Mouse (Mus musculus) cerebellum, postnatal 10 days (tissue): ENCODE results near the gene Gm128.
"Not testable (repeated sequence)": the region's sequence is repeated elsewhere in the genome, so short reads cannot be mapped to it uniquely, and the experiment has no call there.

Source experiments
- DNase-seq, 2 experiments: peaks; one replicate each; pipeline ENCODE4 v3.0.0; 2021; ENCODE audit warnings: mixed read lengths in 2 of 2

The Gm128 gene

DNA sequence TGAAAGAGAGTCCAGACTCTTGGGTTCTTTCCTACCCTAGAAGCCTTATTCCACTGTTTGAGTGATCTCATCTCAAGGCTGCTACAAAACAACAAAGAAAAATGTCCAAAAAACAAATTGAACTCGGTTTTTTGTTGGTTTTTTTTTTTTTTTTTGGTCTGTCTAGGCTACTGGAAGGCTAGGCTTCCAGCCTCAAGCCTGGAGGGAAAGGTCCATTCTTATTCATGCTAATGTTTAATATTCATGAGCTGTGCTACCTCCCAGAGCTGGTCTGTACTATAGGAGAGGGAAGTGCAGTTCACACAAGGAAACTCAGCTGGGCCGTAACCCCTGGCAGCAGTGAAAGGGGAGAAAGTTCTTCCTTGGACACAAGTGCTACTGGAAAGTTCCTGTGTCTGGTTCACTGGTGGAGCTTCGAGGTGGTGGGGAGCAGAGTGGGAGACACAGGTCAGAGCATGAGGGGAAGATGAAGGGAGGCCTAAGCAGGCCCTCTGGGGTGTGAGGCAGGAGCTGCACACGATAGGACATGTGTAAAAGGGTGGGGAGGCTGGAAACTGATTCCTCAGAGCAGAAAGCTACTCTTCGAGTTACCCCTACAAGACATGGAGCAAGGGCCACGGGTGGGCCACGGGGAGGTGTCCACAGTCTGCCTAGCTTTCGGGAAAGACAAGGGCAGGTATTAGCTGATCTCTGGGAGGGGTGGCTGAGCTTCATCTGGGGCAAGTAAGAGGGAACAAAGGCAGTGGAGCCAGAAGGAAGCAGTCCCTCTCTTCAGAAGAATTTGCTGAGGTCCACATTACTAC, 10.7 kb downstream of the Gm128 start:
- no peak for DNase-seq

DNA sequence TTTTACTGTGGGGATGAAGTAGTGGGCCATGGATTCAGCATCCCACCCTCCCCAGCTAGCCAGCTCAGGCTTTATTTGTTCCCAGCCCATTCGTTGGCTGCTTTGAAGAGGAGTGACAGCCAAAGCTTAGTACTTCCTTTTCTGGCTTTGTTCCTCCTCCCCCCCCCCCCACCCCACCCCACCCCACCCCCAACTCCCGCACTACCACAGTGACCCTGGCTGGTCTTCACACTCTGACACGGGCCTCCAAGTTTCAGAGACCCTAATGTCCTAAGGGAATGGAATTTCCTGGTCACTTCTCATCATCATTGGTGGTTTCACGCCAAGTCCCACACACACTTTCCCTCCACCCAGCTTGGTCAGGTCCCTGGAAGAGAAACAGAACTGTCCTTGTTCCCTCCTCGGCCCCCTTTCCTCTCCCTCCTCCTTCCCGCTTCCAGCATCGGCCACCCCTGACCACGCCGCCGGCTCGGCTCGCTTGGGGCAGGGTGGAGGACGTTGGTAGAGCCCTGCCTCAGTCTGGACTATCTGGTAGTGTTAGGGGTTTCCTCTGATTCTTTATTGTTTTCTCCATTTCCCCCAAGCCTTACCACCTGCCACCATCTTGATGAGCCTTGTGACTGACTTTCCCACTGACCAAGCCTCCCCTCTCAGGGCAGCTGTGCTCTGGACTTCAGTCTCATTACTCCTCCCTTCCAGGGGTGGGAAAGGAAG, 11.5 kb downstream of the Gm128 start:
- DNase-seq, result peak; percentile 49 to 61

DNA sequence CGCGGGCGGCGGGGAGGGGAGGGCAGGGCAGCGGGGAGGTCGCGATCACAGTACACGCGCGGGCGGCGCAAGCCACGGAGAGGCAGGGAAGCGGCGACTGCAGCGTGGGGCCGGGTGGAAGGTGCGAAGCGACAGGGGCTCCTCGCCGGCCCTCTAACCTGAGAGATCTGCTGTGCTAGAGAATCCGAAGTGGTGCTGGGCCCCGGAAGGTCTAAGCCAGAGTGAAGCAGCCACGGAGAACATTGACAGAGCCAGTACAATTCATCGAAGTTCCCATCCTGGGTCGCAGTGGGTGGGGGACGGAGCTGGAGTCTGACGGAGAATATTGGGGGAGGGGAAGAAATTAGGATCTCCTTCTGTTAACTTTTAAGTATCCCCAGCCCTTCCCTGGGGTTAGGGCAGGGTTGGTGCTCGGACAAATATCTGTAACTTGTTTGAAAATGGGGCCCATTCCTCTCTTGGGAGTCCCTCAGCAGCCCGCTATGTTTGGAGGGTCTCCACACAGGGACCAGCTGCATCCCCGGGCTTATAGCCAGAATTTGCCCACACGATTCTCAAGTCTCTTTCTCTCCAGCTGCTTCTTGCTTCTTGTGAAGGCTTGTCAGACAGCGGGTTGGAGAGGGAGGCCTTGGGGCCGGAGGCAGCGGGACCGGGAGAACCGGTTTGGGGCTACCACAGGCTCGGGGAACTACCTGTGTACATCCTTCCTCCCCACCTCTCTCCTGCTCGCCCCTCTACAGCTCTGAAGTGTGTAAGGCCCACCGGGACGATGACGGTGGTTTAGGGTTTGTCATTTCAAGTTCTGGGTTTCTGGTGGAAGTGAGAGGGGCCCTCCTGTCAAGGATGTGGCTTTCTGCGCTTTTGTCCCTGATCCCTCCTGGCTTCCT, 12.3 kb downstream of the Gm128 start:
- peak; percentile 81 to 82 for DNase-seq

DNA sequence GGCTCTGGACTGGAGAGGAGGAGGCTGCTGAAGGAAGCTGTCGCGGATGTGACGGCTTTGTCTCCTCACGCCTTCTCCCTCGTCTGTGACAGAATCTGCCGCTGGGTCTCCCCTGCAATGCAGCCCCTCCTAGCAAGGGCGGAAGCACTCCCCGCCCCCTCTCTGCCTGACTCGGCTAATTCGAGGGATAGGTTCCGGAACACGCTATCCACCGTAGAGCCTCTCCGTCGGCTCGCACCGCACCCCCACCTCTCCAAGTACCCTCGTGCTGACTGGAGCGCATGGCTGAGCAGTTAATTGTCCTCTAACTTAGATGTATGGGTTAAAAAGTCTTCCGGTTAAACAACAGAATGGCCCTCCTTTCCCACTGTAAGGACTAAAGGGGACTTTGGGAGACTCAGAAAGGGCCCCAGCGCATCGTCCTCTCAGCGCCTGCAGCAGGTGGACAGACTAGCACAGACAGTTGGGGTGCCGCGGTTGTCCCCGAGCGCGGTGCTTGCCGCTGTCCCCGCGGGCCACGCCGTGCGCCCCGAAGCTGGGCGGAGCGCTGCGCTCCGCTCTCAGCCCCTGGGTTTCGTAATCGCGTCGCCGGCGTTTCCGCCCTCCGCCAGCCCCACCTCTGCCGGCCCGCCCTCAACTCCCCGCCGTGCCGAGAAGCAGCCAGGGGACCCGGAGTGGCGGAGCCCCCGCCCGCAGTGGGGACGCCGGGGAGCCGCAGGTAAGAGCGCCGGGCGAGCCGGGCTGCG, 13.1 kb downstream of the Gm128 start, which contains the start of gene Cdc42se1:
Gene Cdc42se1, plus strand, starts transcription at position 585 of the 746 bp plus-strand sequence.
- peak; percentile 91 to 95 for DNase-seq

DNA sequence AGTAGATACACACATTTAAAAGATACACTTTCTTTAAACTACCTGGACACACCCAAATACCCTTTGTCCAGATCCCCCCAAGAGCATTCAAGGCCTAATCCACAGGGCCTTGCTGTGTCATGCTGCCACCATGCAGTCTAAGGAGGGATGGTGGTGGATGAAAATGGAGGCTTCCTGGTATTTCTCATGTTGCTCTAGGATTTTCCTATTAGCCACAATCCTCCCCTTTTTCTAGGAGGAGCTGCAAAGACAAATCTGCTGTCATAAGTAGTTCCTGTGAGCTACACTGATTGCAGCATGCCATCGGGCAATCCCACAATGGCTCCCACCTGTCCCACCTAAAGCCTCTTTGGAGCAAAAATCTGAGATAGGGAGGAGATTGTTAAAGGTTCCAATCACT, 14.2 kb downstream of the Gm128 start:
- DNase-seq, result peak in 1 of 2 experiments; percentile 40

DNA sequence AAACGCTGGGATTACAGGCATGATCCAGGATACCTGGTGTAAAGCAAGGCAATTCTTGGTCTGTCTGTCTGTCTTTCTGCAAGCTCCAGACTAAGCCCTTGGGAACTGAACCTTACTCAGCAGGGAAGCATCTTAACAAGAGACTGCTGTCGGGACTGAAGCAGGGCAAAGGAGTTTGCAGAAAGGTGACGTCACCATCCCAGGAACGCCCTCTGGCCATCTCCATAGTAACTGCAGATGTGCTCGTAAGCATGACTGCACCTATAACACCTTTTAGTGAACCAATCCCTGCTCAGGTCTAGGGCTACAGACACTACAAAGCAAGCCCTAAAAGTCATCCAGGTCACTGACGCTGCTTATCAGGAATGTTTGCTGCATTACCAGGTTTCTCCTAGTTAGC, 17.1 kb downstream of the Gm128 start:
- no peak for DNase-seq

DNA sequence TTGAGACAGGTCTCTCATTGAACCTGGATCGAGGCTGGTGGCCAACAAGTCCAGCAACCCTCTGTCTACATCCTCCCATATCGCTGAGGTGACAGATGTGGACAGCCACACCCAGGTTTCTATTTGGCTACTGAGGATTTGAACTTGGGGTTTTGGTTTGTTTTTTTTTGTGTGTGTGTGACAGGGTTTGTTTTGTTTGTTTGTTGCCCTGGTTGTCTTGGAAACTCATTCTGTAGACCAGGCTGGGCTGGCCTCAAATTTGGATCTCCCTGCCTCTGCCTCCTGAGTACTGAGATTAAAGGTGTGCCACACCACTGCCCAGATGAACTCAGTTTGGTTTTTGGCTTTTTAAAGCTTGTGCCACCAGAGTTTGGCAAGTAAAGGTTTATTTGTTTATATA, 18.4 kb downstream of the Gm128 start:
- DNase-seq, result no peak

DNA sequence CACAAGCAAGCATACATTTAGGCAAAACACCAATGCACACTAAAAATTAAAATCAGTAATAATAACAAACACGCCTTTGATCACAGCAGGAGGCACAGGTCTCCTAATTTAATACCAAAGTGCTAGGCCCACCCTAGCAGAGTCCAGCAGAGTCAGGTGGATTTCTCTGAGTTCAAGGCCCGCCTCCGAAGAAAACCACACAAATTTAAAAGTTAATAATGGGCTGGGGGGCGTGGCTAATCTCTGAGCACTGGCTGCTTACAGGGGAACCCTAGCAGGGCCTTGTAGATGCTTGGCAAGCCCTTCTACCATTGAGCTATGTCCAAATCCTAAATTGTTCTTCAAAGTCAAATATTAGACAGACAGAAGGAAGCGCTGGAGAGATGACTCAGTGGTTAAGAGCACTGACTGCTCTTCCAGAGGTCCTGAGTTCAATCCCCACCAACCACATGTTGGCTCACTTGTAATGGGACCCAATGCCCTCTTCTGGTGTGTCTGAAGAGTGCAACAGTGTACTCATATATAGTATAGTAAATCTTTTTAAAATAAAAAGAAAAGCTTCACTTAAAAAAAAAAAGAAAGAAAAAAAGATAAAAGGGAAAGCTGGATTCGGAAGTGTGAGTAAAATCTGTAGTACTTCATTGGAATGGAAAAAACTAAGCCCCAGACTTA, 22.8 kb downstream of the Gm128 start:
- peak; percentile 22 to 34 for DNase-seq

DNA sequence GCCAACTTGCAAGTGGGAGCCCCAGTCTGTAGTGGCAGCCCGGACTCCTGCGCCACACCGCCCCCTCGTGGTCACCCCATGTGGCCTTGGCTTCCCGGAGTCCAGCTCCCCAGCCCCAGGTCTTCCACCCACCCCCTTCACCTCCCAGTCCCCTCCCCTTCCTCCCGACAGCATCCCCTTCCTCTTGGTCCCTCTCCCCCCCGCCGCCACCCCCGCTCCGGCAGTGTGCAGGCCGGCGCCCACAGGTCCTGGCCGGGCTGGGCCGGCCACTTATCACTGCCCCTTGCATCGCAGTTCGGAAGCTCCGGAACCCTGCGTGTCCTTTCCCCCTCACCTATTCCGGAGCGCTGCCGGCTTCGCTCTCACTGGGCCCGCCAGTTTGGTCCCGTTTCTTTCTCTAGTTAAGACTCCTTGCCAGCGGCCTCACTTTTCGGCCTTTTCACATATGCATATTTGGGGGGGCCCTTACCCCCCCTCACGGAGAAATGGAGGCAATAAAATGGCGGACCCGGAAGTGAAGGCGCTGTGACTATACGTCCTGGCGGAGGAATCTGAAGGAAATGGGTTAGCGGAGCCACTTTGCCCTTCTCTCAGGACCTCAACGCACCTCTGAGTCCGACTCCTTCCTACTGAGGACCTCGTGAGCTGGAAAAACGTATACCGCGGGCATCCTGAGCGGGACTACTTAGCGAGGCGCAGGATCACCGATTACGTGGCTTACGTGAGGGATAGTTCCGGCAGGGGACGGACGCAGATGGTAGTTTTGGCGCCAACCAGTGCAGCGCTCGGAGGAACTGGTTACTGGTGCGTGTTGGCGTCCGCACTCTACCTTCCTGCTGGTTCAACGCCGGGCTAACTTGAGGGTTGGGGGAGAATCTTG, 23.9 kb downstream of the Gm128 start, which contains the start of gene Gabpb2:
Gene Gabpb2, minus strand, starts transcription at position 662 of the 880 bp plus-strand sequence.
- peak; percentile 97 for DNase-seq

DNA sequence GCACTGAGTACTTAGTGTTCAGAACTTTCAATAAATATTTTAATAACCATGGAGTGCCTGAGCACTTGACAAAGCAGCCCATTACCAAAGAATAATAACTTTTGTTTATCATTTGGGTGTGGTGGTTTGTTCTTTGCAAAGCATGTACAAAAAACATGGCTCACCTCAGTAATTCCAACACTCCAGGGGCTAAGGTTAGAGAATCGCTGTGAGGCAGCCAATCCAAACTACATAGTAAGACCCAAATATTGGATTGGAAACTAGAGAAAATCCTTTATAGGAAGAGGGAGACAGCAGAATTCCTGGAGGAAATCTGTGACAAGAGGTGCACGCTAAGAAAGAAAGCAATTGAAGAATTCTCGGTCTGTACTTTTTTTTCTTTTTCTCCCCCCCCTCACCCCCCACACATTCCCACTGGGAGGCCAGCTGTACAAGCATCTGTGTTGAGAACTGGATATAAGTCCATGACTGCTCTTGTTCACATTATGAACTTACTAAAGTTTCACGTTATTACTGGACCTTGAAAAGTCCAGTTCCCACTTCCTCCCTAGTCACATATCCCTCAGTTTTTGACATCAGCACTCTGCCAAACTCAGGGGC, 24.6 kb downstream of the Gm128 start:
- no peak for DNase-seq

DNA sequence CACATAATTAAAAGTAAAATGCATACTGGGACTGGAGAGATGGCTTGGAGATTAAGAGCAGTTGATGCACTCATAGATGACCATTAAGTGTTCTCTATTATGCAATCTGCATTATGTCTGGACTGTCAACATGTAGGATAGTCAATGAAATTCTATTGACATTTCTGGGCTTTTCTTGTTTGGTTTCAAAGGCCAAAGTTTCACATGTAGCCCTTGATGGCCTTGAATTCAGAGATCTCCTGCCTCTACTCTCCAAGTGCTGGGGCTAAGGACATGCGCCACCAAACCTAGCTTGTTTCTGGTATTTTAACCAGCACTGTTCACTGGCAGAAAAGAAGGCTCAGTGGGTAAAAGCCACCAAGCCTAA, 27.8 kb downstream of the Gm128 start:
- no peak for DNase-seq

DNA sequence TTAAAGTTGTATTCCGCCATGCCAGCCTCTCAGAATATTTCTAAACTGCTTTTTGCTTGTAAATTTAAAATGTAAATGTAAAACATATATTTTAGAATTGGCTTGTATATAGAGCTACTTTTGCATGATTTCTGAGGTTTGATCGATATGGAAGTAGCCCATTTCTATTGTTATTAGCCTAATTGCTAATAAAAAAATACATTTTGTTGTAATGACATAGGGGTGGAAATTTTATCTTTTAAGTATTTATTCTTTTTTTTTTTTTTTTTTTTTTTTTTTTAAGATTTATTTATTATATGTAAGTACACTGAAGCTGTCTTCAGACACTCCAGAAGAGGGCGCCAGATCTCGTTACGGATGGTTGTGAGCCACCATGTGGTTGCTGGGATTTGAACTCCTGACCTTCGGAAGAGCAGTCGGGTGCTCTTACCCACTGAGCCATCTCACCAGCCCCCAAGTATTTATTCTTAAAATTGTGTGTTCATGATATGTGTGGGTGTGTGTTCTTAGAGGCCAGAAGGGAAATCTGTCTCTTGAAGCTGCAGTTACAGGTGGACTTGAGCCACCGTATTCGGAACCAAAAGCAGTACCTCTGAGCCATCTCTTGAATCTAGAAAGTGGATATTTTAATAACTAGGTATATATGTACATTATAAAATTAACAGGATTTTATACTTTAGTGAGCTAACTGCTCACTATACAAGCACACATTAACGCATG, 28.3 kb downstream of the Gm128 start:
- DNase-seq, result not testable (repeated sequence)

DNA sequence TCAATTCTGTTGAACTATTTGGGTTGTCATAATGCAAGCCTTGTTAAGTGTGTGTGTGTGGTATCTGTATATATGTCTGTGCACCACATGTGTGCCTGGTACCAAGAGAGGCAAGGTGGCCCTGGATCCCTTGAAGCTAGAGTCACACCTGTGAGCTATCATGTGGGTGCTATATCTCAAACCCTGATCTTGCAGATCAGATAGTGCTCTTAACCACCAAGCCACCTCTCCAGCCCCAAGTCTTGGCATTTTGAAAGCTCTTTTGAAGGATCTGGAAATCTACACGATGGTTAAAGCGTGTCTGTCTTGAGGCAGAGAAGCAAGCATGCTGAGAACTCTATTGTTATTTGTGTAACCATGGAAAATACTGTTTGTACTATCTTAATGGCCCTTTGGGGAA, 30.8 kb downstream of the Gm128 start:
- DNase-seq, result no peak

DNA sequence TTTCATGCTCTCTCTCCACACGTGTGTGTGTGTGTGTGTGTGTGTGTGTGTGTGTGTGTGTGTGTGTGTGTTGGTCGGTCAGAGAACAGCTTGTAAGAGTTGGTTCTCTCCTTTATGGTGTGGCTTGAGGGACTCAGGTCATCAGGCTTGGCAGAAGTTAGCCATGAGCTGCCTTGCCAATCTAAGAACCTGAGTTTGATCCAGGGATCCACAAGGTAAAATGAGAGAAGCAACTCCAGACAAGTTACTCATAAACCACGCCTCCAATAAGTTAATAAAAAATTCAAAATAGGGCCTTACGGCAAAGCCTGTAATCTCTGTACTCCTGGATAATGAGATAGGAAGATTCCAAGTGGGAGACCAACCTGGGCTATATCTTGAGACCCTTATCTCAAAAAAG, 33.1 kb downstream of the Gm128 start:
- no peak for DNase-seq

DNA sequence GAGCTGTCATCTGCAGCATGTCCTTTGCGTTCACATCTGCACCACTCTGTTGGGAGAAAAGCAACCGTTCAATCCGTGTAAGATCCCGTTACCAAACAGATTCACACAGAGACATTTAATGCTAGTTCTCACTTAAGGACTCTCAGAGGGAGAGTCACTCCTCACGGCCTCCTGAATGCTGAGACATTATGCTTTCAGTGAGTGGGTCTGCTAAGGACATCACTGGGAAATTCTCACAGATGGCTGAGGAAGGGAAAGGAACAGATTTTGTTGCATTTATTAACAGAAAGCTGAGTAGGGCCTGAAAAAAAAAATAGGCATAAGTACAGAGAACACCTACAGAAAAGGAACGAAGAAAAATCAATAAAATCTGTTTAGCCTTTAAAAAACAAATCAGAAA, 37.5 kb downstream of the Gm128 start:
- no peak for DNase-seq

DNA sequence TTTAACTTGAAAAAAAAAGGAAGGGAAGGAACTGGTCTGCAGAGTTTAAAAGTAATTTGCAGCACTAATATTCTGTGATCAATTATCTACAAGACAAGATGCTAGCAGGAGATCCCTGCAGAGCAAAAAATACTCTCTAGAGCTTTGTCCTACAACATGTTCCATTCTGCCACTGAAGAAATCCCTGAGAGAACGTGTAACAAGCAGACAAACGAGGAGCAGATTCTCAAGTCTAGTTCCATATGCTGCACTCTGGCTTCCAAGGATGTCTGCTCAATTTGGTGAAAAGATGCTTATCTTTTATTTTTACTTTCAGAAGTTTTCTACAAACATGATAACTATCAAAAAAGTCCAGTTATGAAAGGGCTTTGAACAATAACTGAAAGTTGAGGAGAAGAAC, 40.8 kb downstream of the Gm128 start:
- no peak for DNase-seq

DNA sequence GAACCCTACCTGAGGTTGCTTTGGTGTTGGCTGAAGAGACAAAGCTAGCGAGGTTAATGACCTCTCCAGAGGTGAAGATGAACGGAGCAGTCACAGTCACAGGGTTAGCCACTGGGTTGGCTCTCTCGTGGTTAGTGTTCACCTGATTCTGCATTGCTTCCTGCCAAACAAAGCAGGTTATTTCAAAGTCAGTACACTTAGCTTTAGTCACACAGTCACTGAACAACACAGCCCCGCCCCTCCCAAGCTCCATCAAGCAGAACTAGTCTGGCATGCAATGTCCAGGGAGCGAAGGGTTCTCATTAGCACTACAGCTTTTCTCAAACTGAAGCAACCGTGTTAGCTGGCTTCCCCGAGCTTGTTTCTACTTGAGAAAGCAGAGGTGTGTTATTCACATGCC, 41.3 kb downstream of the Gm128 start:
- DNase-seq, result no peak

DNA sequence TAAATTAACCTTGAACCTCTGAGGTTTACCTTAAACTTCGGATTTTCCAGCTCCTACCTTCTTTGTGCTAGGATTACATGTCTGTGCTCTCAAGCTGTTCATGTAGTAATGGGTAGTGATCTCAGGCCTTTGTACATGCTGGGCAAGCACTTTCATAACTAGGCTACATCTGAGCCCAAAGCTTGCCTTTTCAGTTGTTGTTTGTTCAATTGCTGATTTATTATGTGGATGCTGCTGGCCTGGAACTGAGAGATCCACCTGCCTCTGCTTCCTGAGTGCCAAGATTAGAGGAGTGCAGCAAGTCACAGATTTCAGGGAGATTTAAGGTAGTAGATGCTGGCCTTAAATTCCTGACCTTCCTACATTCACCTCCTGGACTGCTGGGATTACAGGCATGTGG, 42.3 kb downstream of the Gm128 start:
- DNase-seq, result no peak

DNA sequence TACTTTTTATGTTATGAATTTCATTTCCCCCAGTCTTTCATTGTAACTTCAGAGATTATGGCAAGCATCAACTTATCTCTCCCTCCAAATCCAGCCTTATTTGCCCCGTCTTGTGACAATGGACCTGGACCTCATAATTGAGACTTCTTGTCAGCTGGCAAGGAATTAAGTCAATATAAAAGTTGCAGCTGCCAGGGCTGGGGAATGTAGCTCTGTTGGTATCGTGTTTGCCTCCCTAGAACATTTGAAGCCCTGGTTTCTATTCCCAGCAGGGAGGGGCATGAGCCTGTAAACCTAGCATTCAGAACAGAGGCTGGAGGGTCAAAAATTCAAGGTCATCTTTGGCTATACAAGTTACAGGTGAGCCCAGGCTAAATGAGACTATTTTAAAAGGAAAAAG, 45.6 kb downstream of the Gm128 start:
- DNase-seq, result no peak

DNA sequence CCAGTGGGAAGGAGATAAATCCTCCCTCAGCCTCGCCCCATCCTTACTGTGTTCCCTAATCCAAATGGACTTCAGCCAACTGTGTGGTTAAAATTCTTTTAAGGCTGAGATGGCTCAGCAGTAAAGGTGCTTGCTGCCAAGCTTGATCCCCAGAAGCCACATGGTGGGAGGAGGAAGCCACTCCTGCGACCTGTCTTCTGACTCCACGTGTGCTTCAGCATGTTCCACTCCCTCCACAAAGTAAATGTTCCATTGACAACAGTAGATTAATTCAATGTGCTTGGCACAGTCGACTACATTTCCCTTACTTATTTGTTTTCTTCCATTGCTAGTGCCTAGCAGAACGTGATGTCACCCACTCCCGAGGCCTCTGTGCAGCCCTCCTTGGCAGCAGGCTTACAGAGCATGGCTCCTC, 46.7 kb downstream of the Gm128 start:
- DNase-seq, result peak; percentile 48 to 57
